Mouse (Mus musculus) lung, postnatal 4 days (tissue): ENCODE results near the gene Ip6k3.
A peak's percentile ranks its signal among the peaks of the same experiment; 100 is the strongest.

Source experiments
- DNase-seq, 2 experiments: peaks; one replicate each; pipeline ENCODE4 v3.0.0; 2021

The Ip6k3 gene

GRCm38 (mm10) chr17:27181666-27182065 lies 14.1 kb upstream of the Ip6k3 start:
- peak; percentile 49 to 62 for DNase-seq

GRCm38 (mm10) chr17:27179681-27180280 lies 12.2 kb upstream of the Ip6k3 start:
- no peak for DNase-seq

- DNase-seq = no peak
Measured at GRCm38 (mm10) chr17:27178427-27179177, 11.0 kb upstream of the Ip6k3 start.

GRCm38 (mm10) chr17:27178019-27178418 lies 10.4 kb upstream of the Ip6k3 start:
- peak in 1 of 2 experiments; percentile 51 for DNase-seq

- DNase-seq = no peak
Measured at GRCm38 (mm10) chr17:27176754-27177153, 9.2 kb upstream of the Ip6k3 start.

- DNase-seq = no peak
Measured at GRCm38 (mm10) chr17:27176287-27176686, 8.7 kb upstream of the Ip6k3 start.

- DNase-seq = no peak
Measured at GRCm38 (mm10) chr17:27175196-27175874, 7.7 kb upstream of the Ip6k3 start.

GRCm38 (mm10) chr17:27173715-27174114 lies 6.1 kb upstream of the Ip6k3 start:
- peak; percentile 43 to 53 for DNase-seq

GRCm38 (mm10) chr17:27172459-27172858 lies 4.9 kb upstream of the Ip6k3 start:
- no peak for DNase-seq

GRCm38 (mm10) chr17:27171121-27171520 lies 3.5 kb upstream of the Ip6k3 start:
- no peak for DNase-seq

- DNase-seq = no peak
Measured at GRCm38 (mm10) chr17:27169952-27170695, 2.5 kb upstream of the Ip6k3 start.

- no peak for DNase-seq
Measured at GRCm38 (mm10) chr17:27168569-27168968, 974 bp upstream of the Ip6k3 start.

GRCm38 (mm10) chr17:27166901-27167300 lies 694 bp downstream of the Ip6k3 start:
- no peak for DNase-seq

- peak in 1 of 2 experiments; percentile 42 for DNase-seq
Measured at GRCm38 (mm10) chr17:27165054-27165773, 2.4 kb downstream of the Ip6k3 start.

GRCm38 (mm10) chr17:27160905-27161304 lies 6.7 kb downstream of the Ip6k3 start:
- peak in 1 of 2 experiments; percentile 48 for DNase-seq

GRCm38 (mm10) chr17:27159169-27159568 lies 8.4 kb downstream of the Ip6k3 start:
- no peak for DNase-seq

- DNase-seq = no peak
Measured at GRCm38 (mm10) chr17:27158439-27158838, 9.2 kb downstream of the Ip6k3 start.

GRCm38 (mm10) chr17:27155752-27156151 lies 11.8 kb downstream of the Ip6k3 start:
- no peak for DNase-seq

- DNase-seq = no peak
Measured at GRCm38 (mm10) chr17:27154881-27155280, 12.7 kb downstream of the Ip6k3 start.

- DNase-seq = no peak
Measured at GRCm38 (mm10) chr17:27154256-27154655, 13.3 kb downstream of the Ip6k3 start.

GRCm38 (mm10) chr17:27153773-27154193 lies 13.8 kb downstream of the Ip6k3 start:
- peak in 1 of 2 experiments; percentile 43 for DNase-seq

- DNase-seq = no peak
Measured at GRCm38 (mm10) chr17:27152976-27153723, 14.4 kb downstream of the Ip6k3 start.
